Mouse (Mus musculus): ENCODE data around the gene Nadsyn1.

DNA sequence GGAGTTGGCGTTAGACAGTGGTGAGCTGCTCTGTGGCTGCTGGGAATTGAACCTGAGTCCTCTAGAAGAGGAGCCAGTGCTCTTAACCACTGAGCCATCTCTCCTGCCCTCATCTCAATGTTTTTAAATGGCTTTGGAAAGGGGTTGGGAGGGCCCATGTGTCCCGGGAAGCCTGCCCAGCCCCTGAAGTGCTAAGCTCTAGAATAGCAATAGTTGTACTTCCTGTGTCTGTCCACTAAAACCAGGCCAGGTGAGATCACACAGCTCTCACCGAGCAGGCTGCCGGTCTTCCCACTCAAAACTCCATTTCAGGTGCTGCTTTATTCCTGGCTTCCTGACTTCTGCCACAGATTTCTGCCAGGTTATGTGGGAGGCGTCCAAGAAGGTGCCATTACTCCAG is 17.5 kb upstream of the Nadsyn1 start:
- TF ChIP-seq CTCF (conservative IDR thresholded peaks at IDR 0.05; ENCODE audit: low read length) (no peak), POU5F1 (IDR thresholded peaks at IDR 0.05; ENCODE audit: borderline replicate concordance, low read length) (no peak)

All from E14TG2a.4 (cell line).